Mouse (Mus musculus) C2C12 (cell line): ENCODE data around the gene Gfra4.

ENCODE experiments used
- CTCF ChIP-seq: IDR thresholded peaks from one replicate; pipeline ENCODE4 v1.5.1; 2011; ENCODE audit not compliant: control insufficient read depth, insufficient read depth, insufficient read length
- MAX ChIP-seq: IDR thresholded peaks from one replicate; pipeline ENCODE4 v1.6.1; 2011; ENCODE audit warnings: mild to moderate bottlenecking, control low read depth
- MYOD1 ChIP-seq: IDR thresholded peaks from one replicate; pipeline ENCODE4 v1.6.1; 2011; ENCODE audit warnings: low read depth; ENCODE audit not compliant: control insufficient read depth, insufficient read length
- USF1 ChIP-seq: IDR thresholded peaks from one replicate; pipeline ENCODE4 v1.6.1; 2011; ENCODE audit warnings: low read depth, mild to moderate bottlenecking, control low read depth, moderate library complexity

DNA sequence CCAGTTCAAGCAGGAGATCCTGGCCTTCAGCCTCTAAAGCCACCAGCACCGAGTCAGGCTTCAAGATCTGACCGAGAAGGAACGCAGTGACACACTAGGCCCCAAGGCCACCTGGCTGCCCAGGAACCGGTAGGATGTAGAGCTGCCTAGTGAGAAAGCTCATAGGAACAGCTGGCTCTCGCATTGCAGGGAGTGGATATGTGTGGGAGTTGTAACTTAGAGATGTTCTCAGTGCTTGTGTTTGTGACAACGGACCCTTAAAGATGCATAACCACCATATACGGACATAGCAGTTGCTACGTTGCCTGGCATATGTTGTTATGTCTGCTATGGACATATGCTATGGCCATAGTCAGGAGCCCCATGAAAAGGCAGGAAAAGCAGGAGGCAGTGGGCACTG, 15.8 kb upstream of the Gfra4 start:
- TF ChIP-seq CTCF: no peak
- no peak for TF ChIP-seq MAX
- no peak for TF ChIP-seq MYOD1
- TF ChIP-seq USF1: no peak
